Mouse (Mus musculus) liver, adult 2 months (tissue): ENCODE measurements around the gene Adgrg3. TPM values are rescaled to one million over a fixed set of nuclear protein-coding genes. Genes with fewer than 3 reads are reported as not detected.

ENCODE experiments used
- DNase-seq: peaks from one replicate; pipeline ENCODE4 v3.0.0-alpha.2; 2011; ENCODE audit warnings: low read depth, low spot score; ENCODE audit errors: extremely low read depth
- H3K27ac ChIP-seq: fragments of 200-500 bp; replicated peaks from 2 replicates; pipeline ENCODE4 v1.5.1; 2012; ENCODE audit warnings: low read depth, mild to moderate bottlenecking, control low read depth, inconsistent platforms, low read length; ENCODE audit not compliant: insufficient read depth
- H3K27me3 ChIP-seq: fragments of 200-500 bp; 2 replicates; pipeline ENCODE4 v1.6.1; 2012; ENCODE audit warnings: mild to moderate bottlenecking, moderate library complexity, low read length, inconsistent platforms; ENCODE audit not compliant: control insufficient read depth, insufficient read depth
- H3K36me3 ChIP-seq: fragments of 200-500 bp; 2 replicates; pipeline ENCODE4 v1.6.1; 2012; ENCODE audit warnings: low read length, inconsistent platforms; ENCODE audit not compliant: control insufficient read depth, insufficient read depth
- H3K4me1 ChIP-seq: fragments of 200-500 bp; 2 replicates; pipeline ENCODE4 v1.6.1; 2011; ENCODE audit warnings: low read length; ENCODE audit not compliant: control insufficient read depth, insufficient read depth
- H3K4me3 ChIP-seq: fragments of 200-500 bp; 2 replicates; pipeline ENCODE4 v1.5.1; 2011; ENCODE audit warnings: low read depth, mild to moderate bottlenecking, control low read depth, low read length, moderate library complexity; ENCODE audit not compliant: insufficient read depth
- H3K79me2 ChIP-seq: fragments of 200-500 bp; 2 replicates; pipeline ENCODE4 v1.6.1; 2012; ENCODE audit warnings: inconsistent platforms, mild to moderate bottlenecking, low read length, moderate library complexity; ENCODE audit not compliant: control insufficient read depth, insufficient read depth
- H3K9ac ChIP-seq: fragments of 200-500 bp; 2 replicates; pipeline ENCODE4 v1.6.1; 2012; ENCODE audit warnings: low read depth, mild to moderate bottlenecking, control low read depth, inconsistent platforms, low read length
- CTCF ChIP-seq: fragments of 200-500 bp; IDR thresholded peaks from 2 replicates; pipeline ENCODE4 v1.5.1; 2011; ENCODE audit warnings: low read depth, low read length, control low read depth
- POLR2A ChIP-seq: fragments of 200-500 bp; IDR thresholded peaks from 2 replicates; pipeline ENCODE4 v1.6.1; 2011; ENCODE audit warnings: low read length, control low read depth; ENCODE audit not compliant: insufficient read depth; ENCODE audit errors: extremely low read depth
- WGBS: fragments of 180-500 bp; shearing (Covaris S2); methylation state at CpG from one replicate; pipeline ENCODE4 v1.1.7; 2018; 5-methylcytosine and 5-hydroxymethylcytosine counted together
- polyA plus RNA-seq: library from polyadenylated mRNA; depleted of rRNA; stranded (reverse); fragments of >200 nt; gene quantifications from 2 replicates; pipeline ENCODE4 v1.2.3, GENCODE M21; 2012
- total RNA-seq: library from RNA; depleted of rRNA; stranded (reverse); fragments of >200 nt; gene quantifications from 2 replicates; pipeline ENCODE4 v1.2.3, GENCODE M21; 2014

Adgrg3 gene
- total and polyA plus RNA-seq, 2 experiments: 3.0 to 8.5 TPM

- Histone ChIP-seq H3K4me3 (no peak overlapping the region), H3K4me1 (peaks cover 8% of the 10 kb centered on the region), H3K27me3 (no peaks in the 10 kb centered on the region), H3K36me3 (no peaks in the 10 kb centered on the region), H3K27ac (no peak overlapping the region), H3K79me2 (no peaks in the 10 kb centered on the region), H3K9ac (no peak overlapping the region)
- TF ChIP-seq CTCF: no peak
- no peak for TF ChIP-seq POLR2A
- DNase-seq: no peak
- WGBS: 55% methylated on average over 8 of the region's 8 CpGs
Measured at GRCm38 (mm10) chr8:95002089-95002655, 15.3 kb upstream of the Adgrg3 start.

- Histone ChIP-seq H3K27me3 (no peaks in the 10 kb centered on the region), H3K27ac (no peak overlapping the region), H3K79me2 (no peaks in the 10 kb centered on the region), H3K9ac (no peak overlapping the region), H3K36me3 (no peaks in the 10 kb centered on the region), H3K4me1 (no peaks in the 10 kb centered on the region), H3K4me3 (no peak overlapping the region)
- WGBS: 90% methylated on average over 15 of the region's 15 CpGs
- TF ChIP-seq POLR2A: no peak
- TF ChIP-seq CTCF: no peak
- no peak for DNase-seq
Measured at GRCm38 (mm10) chr8:95012442-95012919, 5.0 kb upstream of the Adgrg3 start.

GRCm38 (mm10) chr8:95015866-95016265, 1.6 kb upstream of the Adgrg3 start:
- DNase-seq: no peak
- no peaks in the 10 kb centered on the region for H3K79me2 ChIP-seq
- TF ChIP-seq POLR2A: no peak
- no peak for TF ChIP-seq CTCF
- H3K36me3 ChIP-seq: no peaks in the 10 kb centered on the region
- no peaks in the 10 kb centered on the region for H3K4me1 ChIP-seq
- H3K9ac ChIP-seq: no peak overlapping the region
- H3K4me3 ChIP-seq: no peak overlapping the region
- H3K27ac ChIP-seq: peak overlapping the region; percentile 49
- 79% methylated on average over 4 of the region's 4 CpGs for WGBS
- H3K27me3 ChIP-seq: no peaks in the 10 kb centered on the region

DNA sequence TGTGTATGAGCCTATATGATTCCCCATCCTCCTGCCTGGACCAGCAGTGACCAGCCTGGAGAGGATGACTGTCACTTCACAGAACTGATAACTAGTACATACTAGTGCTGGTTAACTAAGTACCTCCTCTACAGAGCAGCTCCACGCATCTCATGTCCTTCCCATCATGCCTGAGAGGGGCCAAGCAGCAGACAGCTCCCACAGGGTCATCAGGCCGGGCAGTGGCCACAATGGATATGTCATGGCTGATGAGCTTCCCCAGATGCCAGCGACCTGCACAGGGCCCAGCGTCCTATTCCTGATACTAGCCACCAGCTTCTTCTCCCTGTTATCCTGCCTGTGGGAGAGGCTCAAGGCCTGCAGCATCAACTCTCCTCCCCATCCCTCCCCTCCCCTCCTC, 808 bp upstream of the Adgrg3 start:
- Histone ChIP-seq H3K79me2 (no peaks in the 10 kb centered on the region), H3K36me3 (no peaks in the 10 kb centered on the region), H3K9ac (no peak overlapping the region), H3K27ac (no peak overlapping the region), H3K4me3 (no peak overlapping the region), H3K4me1 (no peaks in the 10 kb centered on the region), H3K27me3 (no peaks in the 10 kb centered on the region)
- no peak for DNase-seq
- TF ChIP-seq POLR2A (no peak), CTCF (no peak)
- WGBS: 79% methylated on average over 4 of the region's 4 CpGs

- no peak overlapping the region for H3K9ac ChIP-seq
- no peak for DNase-seq
- H3K36me3 ChIP-seq: no peaks in the 10 kb centered on the region
- no peaks in the 10 kb centered on the region for H3K79me2 ChIP-seq
- no peaks in the 10 kb centered on the region for H3K27me3 ChIP-seq
- TF ChIP-seq POLR2A (no peak), CTCF (no peak)
- H3K4me1 ChIP-seq: no peaks in the 10 kb centered on the region
- 70% methylated on average over 9 of the region's 9 CpGs for WGBS
- H3K4me3 ChIP-seq: peak overlapping the region; percentile 31; the same call in 1 of the 2 replicates
- no peak overlapping the region for H3K27ac ChIP-seq
Measured at GRCm38 (mm10) chr8:95017969-95018635, 610 bp downstream of the Adgrg3 start.

GRCm38 (mm10) chr8:95020293-95020777, 2.8 kb downstream of the Adgrg3 start:
- no peaks in the 10 kb centered on the region for H3K36me3 ChIP-seq
- no peaks in the 10 kb centered on the region for H3K27me3 ChIP-seq
- DNase-seq: no peak
- no peak for TF ChIP-seq POLR2A
- TF ChIP-seq CTCF: no peak
- no peak overlapping the region; the same call in 1 of the 2 replicates for H3K9ac ChIP-seq
- H3K4me1 ChIP-seq: 0 out of 2 replicates have a peak, but pooled peaks cover 3% of the 10 kb centered on the region
- H3K27ac ChIP-seq: peak overlapping the region; percentile 75
- H3K79me2 ChIP-seq: no peaks in the 10 kb centered on the region
- H3K4me3 ChIP-seq: peak overlapping the region; percentile 50
- WGBS: 36% methylated on average over 12 of the region's 12 CpGs
